Mouse (Mus musculus) gastrocnemius, adult 8-10 months (tissue): ENCODE results near the gene Tubb4b. TPM values are rescaled to one million over a fixed set of nuclear protein-coding genes. Genes with fewer than 3 reads are reported as not detected.
"Not testable (repeated sequence)": the region's sequence is repeated elsewhere in the genome, so short reads cannot be mapped to it uniquely, and the experiment has no call there.

Experiments used
- DNase-seq, 2 experiments: peaks; one replicate each; pipeline ENCODE4 v3.0.0; 2022; ENCODE audit warnings: low spot score in 2 of 2
- total RNA-seq, 4 experiments: library from RNA; stranded (reverse); gene quantifications; 2 replicates each; pipeline ENCODE4 v1.2.4; 2022

Tubb4b gene
- 100 to 1,000 TPM; 228 to 239 (median 232) TPM for total RNA-seq

DNA sequence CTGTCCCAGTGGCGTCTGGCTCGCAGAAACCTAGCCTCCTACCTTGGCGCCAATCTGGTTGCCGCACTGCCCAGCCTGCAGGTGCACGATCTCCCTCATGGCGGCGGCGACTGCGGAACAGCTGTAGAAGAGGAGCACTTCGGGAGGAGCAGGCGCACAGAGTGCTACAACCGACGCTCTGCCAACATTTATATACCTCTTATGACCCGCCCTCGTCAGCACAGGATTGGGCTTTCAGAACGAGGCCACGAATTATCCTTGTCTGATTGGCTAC is at the start of gene Tubb4b:
Gene Tubb4b, minus strand, starts transcription at position 211 of the 274 bp plus-strand sequence.
- DNase-seq = no peak

DNA sequence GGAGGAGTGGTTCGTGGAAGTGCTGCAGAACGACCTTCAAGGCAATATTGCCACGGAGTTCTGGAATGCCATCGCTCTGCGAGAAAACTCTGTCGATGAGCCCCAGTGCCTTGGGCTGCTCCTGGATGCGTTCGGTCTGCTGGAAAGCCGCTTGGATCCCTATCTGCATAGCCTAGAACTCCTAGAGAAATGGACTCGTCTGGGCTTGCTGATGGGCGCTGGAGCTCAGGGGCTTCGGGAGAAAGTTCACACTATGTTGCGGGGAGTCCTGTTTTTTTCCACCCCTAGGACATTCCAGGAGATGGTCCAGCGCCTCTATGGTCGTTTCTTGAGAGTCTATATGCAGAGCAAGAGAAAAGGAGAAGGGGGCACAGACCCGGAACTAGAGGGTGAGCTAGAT is 48.5 kb upstream of the Tubb4b start:
- no peak for DNase-seq

DNA sequence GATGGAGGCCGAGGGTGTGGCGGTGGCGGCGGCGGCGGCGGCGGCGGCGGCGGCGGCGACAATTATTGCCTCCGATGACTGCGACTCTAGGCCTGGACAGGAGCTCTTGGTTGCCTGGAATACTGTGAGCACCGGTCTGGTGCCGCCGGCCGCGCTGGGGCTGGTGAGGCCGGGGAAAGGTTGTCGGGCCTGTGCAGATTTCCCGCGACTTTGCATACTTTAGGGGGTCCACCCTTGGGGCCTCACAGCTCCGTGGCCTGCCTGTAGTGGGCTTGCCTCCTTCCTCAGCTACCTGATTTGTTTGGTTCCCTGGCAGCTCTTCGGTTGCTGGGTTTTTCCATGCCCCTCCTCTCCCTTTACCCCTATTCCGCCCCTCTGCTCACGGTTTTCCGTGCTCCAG is 48.0 kb upstream of the Tubb4b start:
- DNase-seq = no peak

DNA sequence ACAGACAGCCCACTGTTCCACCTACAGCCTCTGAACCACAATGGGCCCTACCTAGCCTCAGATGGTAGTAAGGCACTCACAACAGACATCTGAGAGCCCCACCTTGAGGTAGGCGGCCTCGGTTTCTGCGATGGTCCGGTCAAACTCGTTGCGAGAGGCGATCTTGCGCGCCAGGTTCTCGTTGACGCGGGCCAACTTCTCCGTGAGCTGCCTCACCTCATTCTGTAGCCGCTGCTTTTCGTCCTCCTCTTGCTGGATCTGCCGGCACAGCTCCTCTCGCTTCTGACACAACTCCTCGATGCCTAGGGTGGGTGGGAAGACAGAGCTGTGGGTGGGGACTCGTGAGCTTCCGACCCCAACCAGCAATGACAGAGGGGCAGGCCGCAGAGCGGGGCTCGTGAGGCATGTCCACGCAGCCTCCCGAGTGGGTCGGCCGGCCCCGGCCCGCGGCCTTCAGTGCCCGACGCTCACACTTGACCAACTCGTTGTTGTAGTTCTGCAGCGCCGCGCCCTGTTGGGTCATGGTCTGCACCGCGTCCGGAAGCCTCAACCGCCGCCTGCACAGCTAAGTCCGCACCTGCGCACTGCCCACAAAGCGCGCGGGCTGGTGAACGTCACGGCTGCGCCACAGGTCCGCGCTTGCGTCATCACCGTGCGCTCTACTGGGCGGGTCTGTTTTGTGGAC is 47.5 kb upstream of the Tubb4b start, which contains the start of the genes Ssna1 and Anapc2:
Gene Ssna1, minus strand, starts transcription at position 612 of the 685 bp plus-strand sequence.
Gene Anapc2, plus strand, starts transcription at position 652 of the 685 bp plus-strand sequence.
- DNase-seq = peak; percentile 92 to 95

DNA sequence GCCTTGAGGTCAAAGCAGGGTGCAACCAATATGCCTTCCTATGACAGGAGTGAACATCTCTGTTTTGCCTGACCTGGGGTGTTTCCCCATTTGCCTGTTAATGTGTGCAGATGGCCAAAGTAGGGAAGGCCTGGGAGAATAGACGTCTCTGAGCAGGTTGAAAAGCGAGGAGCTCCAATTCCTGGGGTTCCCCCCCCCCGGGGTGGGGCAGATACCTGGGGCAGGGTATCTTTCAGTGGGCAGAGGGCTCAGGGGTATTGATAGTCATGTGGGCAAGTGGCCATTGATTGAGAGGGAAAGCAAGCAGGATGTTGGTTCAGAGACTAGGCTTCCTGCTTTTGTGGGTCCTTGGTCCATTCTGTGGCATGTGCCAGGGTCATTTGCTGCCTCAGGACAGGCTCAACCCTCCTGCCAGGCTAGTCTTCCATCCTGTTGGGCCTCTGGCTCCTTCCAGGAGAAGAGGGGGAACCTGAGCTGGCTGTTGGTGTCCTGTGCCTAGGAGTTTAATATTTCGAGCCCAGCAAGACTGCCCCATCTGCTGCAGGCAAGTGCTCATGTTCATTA is 43.3 kb upstream of the Tubb4b start:
- DNase-seq = no peak

DNA sequence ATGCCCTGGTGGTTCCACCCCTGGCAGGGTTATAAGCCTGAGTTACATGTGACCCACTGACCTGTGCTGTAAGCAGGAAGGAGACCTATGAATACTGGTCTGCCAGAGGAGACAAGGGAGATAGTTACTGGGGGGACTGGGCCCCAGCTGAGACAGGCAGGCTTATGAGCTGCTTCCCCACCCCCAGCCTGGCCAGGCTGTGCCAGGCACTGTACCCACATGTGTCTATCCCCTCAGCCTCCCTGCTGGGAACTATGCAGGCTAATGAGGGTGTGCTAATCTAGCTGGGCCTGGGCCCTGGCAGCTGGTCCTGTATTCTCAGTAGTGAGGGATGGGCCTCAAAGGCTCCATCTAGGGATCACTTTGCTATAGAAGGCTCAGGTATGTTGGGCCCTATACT is 42.7 kb upstream of the Tubb4b start:
- no peak for DNase-seq

DNA sequence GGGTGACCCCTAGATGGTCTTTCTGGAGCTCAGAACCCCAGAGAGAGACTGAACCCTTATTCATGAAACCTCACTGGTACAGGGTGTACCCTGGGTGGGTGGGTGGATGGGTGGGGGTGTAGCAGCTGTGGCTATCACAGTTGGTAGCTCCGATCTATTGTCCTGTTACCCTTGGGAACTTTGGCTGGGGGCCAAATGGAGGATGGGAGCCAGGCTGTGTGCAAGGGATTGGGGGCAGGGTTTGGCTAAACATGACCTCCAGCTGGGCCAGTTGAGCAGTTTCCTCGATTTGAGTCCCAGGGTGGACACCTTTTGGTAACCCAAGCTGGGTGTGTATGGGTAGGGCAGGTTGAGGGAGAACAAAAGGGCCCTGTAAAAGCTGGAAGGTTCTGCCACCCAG is 42.2 kb upstream of the Tubb4b start:
- DNase-seq = no peak

DNA sequence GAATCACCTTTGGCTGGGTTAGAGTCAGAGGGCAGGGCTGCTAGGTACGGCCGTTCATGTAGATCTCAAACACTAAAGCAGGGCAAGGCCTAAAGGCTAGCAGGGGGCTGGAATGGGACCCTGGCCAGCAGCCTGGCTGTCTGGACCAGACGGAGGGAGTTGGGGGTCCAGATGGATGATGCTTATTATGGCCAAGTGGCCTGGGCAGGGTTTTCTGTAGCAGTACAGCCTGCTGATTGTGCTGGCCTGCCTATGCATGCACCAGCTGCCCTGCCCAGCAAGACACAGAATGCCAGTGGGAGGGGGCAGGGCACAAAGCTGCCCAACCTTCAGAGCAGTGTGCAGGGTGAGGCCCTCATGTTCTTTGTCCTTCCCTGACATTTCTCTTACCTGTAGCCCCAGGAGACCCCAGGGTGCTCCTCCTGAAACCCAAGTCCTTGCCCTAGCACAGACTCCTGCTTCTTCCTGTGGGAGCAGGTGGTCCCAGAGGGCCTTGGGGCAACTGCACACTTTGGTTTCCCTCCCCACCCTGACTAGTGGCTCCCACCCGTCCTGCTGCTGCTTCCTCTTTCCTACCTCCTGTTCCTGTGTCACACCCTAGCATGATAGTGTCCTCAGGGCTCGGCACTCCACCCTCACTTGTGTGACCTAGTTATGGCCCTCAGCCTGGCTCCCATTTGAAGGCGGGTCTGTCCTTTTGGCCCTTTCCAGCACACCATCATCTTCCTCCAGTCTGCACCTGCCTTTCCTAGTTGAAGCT is 41.6 kb upstream of the Tubb4b start:
- DNase-seq = no peak

DNA sequence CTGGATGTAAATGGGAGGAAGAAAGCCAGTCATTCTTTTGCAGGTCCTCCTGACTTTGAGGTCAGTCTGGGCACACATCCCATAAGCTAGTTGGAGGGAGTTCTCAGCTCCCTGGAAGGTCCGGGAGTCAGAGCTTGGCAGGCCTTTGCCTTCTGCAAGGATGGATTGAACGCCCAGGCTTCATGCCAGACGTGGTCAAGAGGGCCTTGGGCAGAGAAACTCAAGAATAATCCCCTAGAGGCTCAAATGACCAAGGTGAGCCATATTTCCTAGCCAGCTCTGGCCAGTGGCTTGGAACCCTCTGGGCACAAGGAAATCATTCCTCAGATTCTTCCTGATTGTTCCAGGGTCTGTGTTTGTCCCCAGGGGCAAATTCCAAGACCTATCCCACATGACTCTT is 40.3 kb upstream of the Tubb4b start:
- no peak for DNase-seq

DNA sequence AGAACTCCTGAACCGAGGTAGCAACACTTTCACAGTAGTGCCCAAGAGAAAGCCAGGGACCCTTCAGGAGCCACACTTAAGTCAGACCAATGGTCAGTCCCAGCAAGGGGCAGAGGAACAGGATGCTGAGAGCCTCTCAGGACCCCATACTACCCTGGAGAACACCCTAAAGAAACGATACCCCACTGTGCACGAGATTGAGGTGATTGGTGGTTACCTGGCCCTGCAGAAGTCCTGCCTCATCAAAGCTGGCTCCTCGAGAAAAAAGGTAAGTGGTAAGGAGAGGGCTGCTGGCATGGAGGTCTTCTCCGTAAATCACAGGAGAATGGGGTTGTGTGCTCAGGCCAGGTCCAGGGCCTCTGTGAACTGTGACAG is 39.8 kb upstream of the Tubb4b start:
- no peak for DNase-seq

DNA sequence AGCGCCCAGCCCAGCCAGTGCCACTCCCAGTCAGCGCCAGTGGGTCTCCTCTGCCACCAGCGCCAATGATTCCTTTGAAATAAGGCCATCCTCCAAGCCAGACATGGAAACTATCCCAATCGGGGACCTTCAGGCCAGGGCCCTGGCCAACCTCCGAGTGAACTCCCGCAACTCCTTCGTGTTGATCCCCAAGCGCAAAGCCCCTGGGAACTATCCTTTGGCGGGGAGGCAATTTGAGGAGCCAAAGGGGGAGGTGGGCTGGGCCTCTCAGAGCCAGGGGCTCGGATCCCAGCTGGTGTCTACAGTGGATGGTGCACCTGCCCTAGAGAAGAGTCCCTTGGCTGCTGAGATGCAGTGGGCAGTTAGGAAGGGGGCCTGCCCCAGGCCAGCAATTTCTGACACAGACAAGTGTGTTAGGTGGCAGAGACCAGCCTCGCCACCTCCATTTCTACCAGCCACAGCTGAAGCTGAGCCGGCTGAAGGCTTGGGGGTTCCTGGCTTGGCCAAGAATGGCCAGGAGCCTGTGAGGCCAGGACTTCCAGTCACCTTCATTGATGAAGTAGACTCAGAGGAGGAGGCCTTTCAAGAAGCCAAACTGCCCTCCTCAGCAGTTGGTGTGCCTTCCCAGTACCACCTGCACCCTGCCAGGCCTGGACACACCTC is 39.3 kb upstream of the Tubb4b start:
- no peak for DNase-seq

DNA sequence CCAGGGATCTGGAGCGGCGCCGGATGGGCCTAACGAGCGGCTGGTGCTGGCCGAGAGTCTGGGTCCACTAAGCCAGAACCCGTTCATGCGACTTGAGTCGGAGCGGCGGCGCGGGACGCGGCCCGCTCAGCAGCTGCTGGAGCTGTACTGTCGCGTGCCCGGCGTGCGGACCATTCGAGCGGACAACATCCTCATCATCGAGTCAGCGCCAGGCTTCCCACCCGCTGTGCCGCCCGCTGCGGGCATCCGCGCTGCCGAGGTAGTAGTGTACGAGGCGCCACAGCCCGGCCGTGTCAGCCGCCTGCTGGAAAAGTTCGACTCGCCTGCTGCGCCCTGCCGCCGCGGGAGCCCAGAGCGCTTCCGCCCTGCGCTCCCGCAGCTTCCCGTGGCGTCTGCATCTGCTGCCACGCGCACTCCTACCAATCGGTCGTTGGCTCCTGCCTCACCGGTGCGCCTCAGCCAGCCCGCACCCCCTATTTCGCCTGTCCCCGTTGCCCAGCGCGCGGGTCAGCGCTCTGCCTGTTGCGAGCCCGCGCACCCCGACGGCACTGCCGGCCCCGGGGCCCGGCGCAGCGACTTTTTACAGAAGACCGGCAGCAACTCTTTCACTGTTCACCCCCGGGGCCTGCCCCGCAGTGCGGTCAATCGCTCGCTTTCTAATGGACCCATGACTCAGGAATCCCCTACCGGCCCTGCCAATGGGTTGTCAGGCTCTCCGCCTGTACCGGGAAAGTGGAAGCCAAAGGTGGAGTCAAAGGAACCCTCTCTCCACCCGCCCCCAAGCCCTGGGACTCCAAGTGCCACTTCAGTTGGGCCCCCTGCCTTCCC is 38.5 kb upstream of the Tubb4b start:
- DNase-seq = no peak

DNA sequence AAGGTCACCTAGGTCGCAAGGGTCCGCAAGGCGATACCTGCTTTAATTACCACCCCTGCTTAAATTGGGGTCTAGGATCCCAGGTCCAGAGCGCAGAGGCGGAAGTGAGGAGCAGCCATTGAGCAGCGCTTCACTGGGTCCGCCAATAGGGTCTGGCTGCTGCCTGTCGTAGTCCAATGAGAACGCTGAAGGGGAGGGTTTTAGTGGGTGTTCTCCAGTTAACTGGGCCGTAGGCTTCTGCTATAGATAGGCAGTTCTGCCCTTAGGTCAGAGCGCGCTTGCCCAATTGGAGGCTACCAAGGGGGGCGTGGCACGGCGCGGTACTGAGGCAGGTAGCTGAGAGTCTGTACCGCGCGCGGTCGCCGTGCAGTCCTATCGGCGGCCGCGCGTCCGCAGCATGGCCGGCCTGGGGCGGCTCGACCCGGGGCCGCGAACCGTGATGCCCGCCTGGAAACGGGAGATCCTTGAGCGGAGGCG is 37.8 kb upstream of the Tubb4b start, which contains the start of gene Tprn:
Gene Tprn, plus strand, starts transcription at position 328 of the 477 bp plus-strand sequence.
- peak; percentile 89 to 92 for DNase-seq

DNA sequence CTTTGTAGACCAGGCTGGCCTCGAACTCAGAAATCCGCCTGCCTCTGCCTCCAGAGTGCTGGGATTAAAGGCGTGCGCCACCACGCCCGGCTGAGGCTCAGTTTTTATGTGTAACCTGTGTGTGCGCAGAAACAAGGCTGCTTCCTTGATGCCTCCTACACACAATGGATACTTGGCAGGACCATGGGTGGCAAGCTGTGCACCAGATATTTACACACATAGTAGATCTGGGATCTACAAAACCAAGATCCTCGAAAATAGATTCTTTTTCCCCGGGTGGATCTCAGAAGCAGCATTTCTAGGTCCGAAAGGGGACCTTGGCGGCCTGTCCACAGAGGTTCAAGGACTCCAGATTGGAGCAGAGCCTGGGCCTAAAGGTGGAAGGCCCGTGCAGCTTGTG is 37.4 kb upstream of the Tubb4b start:
- DNase-seq = no peak

DNA sequence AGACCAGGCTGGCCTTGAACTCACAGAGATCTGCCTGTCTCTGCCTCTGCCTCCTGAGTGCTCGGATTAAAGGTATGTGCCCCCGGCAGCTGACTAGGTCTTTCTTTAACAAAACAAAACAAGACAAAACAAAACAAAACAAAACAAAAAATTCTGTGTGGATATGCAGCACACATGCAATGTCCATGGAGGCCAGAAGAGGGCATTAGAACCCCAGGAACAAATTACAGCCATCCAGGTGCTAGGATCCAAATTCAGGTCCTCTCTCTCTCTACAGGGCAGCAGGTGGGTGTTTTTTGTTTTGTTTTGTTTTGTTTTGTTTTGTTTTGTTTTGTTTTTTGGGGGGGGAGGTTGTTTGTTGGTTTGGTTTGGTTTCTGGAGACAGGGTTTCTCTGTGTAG is 34.4 kb upstream of the Tubb4b start:
- no peak for DNase-seq

DNA sequence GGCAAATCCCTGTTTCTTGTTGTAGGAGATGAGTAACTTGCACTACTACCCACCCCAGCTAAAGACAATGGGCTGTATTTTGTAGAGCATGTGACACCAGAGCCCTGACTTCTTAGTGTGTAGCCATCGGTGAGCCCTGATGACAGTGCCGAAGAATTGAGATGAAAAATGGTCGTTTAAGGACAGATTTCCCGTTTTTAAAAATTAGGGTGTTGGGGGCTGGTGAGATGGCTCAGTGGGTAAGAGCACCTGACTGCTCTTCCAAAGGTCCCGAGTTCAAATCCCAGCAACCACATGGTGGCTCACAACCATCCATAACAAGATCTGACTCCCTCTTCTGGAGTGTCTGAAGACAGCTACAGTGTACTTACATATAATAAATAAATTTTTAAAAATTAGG is 32.7 kb upstream of the Tubb4b start:
- not testable (repeated sequence) for DNase-seq

DNA sequence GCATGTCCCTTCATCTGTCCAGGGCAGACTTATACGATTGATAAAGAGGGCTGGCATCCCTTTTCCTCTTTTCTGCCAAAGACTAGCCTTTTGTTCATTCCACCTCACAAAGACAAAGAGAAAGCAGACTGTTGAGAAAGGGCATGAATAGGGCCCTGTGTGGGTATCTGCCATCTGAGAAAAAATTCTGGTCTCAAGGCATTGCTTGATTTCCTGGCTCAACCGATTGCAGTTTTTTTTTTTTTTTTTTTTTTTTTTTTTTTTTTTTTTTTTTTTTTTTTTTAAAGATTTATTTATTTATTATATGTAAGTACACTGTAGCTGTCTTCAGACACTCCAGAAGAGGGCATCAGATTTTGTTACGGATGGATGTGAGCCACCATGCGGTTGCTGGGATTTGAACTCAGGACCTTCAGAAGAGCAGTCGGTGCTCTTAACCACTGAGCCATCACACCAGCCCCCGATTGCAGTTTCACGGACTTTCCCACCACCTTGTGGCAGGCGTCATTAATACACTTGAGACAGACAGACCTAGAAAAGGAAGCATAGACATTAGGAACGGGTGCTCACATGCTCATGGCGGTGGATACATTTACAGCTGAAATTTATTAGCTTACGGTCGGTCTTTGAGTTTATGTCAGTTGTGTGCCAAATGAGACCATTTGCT is 32.1 kb upstream of the Tubb4b start:
- not testable (repeated sequence) for DNase-seq

DNA sequence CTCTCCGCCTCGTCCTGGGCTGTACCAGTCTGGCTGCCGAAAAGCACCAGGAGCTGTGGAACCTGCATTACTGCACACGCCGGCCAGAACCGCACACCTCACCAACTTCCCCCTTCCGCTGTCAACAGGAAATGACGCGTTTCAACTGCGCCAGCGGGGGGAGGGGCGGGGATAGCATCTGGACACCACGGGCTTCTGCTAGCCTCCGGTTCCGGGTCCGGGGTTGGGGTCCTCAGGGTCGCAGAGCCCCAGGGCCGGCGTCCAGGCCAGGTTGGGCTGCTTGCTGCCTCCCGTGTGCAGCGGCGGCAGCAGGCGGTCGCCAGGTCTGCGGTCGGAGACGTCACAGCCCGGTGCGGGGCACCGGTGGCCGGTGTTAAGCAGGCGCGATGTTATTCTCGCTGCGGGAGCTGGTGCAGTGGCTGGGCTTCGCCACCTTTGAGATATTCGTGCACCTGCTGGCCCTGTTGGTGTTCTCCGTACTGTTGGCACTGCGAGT is 30.8 kb upstream of the Tubb4b start, which contains the start of gene Tmem203:
Gene Tmem203, plus strand, starts transcription at position 156 of the 496 bp plus-strand sequence.
- DNase-seq = peak; percentile 64 to 76

DNA sequence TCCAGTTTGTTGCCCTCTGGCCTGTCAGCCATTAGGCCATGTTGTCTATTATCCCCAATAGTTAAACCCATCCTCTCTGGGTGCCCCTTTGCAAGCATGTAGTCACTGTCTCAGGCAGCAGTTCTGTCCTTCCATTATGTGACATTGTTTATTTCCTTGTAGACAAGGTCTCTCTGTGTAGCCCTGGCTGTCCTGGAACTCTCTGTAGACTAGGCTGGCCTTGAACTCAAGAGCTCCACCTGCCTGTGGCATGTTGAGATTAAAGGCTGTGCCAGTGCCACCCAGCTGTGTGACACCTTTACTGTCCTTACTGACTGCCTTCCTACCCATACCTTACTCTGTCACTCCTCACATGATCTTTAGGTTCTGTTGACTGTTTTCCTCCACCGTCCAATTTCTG is 27.8 kb upstream of the Tubb4b start:
- no peak for DNase-seq
